Mouse (Mus musculus): Measurements from ENCODE around the gene Med31.
"Not testable (repeated sequence)": the region's sequence is repeated elsewhere in the genome, so short reads cannot be mapped to it uniquely, and the experiment has no call there.

Med31 gene

DNA sequence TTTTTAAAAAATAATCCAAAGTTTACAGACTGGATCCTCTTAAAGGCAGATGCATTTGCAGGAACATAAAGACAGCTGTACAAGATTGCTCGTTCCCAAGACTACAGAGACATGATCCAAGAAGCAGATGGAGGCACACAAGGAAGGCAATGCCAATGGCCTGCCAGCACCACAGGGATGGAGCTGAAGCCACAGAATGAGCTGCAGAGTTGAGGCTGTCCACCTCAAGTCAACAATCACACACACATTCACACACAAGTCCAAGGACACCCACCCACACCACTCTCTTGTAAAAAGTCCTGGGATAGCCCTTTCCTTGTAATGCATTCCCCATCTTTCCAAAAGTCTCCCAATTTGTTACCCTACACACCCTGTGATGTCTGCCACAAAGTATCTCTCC is 12.0 kb downstream of the Med31 start:
- DNase-seq (ENCODE audit: low spot score): no peak

DNA sequence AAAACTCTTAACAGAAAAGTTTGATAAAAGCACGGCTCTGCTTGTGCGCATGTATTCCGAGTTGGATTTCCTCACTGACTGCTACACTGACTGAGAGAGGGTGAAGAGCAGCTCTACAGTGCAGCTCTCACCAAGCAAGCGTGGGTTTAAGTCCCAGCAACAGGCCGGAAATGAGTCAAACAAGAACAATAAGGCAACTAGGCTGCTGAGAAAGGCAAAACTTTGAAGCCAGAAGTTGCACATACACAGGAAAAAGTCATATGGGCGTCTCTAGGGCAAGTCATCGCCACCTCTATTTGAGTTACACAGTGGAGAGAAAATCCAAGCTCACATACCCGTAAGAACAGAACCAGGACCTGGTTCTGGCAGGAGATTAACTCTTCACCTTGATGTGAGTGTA is 18.9 kb downstream of the Med31 start:
- DNase-seq (ENCODE audit: low spot score): no peak

DNA sequence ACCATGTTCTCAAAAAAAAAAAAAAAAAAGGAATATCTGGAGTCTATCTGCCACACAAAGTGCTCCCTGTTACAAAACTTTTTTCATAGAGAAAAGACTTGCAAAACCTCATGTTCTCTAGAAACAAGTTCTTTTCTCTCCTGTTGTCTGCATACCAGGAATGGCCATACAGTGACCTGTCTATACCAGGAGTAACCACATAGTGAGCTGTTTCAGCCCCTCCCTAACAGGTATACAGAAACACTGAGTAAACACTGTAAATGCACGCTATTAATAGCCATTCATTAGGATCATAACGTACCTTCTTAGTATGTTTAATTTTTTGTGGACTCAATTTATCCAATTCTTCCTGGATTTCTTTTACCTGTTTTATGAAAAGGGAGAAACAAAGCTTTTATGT is 21.1 kb downstream of the Med31 start:
- no peak for DNase-seq (ENCODE audit: low spot score)

DNA sequence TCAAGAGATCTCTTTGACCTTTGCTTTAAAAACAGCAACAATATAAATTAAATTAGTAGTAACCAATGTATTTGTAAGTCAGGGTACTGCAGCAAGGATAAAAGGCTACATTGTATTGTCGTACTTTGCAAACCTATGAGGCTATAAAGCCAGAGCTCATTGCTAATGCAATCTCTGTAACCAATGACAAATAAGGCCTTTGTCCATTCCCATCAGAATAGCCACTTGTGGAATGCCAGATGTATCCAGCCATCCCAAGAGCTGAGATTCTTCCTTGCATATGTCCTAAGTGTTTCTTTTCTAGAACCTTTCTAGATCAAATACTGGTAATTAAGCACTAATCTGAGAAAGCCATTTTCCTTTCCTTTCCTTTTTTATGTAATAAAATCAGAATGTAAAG is 24.5 kb downstream of the Med31 start:
- no peak for DNase-seq (ENCODE audit: low spot score)

DNA sequence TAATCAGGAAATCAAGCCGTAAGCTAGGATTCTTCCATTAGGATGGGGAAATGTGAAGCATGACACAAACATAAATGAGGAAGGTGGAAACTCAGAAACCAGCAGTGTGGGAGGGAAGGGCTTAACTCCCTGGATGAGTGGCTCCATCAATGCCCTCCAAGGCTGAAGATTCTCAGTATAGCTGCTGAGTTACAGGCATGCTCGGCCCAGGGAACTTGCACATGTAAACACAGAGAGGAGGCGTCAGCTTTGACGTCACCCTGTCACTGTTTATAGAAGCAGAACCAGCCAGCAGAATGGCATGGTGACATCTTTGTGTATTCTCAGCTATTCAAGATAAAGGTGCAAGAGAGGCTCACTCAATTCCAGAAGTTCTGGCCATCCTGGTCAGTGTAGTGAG is 31.1 kb downstream of the Med31 start:
- DNase-seq (ENCODE audit: low spot score): no peak

DNA sequence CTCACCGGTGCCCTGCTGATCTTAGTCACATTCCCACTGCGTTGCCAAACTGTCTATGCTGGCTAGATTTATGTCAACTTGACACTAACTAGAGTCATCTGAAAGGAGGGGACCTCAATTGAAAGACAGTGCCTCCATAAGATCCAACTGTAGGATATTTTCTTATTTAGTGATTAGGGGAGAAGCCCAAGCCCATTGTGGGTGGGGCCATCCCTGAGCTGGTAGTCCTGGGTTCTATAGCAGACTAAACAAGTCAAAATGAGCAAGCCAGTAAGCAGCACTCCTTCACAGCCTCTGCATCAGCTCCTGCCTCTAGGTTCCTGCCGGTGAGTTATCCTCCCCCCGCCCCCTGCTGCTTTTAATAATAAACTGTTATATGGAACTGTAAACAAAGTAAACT is 34.3 kb downstream of the Med31 start:
- no peak for DNase-seq (ENCODE audit: low spot score)

DNA sequence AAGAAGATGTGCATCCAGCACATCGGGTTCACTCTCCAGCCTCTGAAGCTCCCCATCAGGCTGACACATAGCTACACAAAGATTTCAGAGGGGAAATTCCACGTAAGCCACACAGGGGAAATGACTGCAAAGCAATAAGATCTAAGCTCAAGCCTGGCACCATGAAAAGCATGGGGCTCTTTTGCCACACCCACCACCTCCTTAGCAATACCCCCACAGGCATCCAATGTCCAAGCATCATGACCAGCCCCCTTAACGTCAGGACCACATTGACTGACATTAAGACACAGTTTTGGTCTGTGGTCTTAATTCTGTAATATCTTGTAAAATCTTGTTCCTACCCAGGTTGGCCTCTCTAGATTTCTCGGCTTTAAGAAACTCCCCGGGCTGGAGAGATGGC is 34.8 kb downstream of the Med31 start:
- no peak for DNase-seq (ENCODE audit: low spot score)

DNA sequence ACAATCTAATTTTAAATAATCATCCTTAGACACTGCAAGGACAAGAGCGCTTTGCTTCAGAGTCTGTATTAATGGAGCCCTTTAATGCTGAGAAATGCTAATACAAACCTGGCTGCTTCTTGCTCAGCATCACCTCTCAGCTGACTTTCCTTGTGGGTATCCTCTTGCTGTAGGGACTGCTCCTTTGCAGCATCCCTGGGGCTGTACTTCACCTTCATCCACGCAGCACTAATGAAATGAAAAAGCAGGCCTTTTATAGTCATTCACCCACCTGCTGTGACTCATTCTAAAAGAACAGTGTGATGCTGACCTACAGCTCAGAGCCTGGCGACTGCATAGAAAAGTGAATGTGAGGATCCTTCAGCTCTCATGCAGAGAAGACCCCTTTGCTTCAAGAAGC is 38.8 kb downstream of the Med31 start:
- no peak for DNase-seq (ENCODE audit: low spot score)

DNA sequence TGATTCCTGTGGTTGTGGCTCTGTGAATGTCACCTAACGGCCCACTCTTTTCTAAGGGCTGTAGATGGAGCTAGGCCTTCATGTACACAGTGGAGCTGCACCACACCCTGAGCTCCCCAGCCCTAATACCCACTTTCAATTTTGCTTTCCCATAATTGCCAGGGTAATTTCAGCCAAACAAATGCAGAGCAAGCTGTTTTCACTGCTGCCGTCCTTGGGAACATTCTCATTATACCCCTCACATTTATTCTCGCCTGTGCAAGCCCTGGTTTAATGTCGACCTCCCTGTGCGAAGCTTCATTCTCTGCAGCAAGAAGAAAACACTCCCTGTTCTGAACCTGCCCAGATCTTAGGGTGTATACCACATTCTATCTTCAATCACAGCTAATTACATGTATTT is 39.4 kb downstream of the Med31 start:
- no peak for DNase-seq (ENCODE audit: low spot score)

DNA sequence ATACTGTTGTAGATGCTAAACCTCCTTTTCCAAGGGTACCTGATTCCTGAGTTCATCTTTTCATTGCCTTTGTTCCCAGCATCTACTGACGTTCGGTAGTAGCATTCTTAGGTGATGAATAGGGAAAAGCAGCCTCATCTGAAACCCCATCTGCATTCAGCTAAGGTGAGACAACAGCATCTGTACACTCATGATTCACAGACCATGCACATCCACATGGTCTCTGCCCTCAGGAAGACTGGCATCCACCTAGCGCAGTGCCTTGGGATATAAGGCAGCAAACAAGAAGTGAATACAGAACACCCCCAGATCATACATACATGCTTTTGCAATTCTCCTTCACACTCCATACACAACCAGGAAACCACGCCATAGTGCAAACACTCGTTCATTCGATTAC is 40.7 kb downstream of the Med31 start:
- DNase-seq (ENCODE audit: low spot score): no peak

DNA sequence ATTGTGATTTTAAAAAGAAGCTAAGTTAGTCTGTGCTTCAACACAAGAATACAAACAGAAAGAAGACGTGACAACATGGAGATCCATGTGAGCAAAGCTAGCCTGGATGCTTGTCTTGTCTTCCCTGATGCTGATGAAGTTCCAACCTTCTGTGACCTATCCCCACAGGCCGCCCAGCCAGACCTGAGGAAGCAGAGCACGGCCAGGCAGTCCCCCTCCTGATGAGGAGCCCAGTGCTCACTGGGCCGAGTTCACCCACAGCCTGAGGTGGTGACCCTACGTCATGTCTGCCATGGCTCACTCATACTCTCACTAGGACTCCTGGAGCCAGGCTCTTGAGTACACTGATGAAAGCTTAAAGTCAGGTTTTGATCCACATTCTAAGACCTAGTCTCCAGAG is 41.9 kb downstream of the Med31 start:
- no peak for DNase-seq (ENCODE audit: low spot score)

DNA sequence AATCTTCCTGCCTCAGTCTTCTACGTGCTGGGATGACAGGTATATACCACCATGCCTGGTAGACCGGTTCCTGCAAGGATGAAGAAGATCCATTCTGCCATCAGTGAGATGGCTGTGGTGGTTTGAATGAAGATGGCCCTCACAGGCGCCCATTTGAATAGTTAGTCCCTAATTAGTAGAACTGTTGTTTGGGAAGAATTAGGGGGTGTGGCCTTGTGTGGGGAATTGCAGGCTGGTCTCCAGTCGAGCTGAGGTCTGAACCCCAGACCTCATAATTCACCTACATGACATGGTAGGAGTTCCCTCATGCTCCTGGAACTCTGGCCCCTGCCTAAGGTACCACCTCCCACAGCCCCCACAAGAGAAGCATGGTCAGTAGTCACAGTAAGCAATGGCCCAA is 43.5 kb downstream of the Med31 start:
- not testable (repeated sequence) for DNase-seq (ENCODE audit: low spot score)

DNA sequence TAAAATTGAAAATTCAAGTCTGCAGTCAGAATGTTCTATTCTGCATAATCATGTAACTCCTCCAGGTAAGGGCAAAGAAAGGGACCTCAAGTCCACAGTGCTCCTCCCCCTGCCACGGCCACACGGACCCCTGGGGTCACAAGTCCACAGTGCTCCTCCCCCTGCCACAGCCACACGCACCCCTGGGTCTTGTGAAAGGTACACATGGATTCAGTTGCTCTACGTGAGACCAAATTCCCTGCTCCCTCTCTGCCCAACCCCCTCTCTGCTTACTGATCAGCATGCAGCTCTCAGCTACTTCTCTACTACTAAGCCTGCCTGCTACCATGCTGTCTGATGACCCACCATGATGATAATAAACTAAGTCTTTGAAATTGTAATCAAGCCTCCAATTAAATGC is 45.5 kb downstream of the Med31 start:
- no peak for DNase-seq (ENCODE audit: low spot score)

DNA sequence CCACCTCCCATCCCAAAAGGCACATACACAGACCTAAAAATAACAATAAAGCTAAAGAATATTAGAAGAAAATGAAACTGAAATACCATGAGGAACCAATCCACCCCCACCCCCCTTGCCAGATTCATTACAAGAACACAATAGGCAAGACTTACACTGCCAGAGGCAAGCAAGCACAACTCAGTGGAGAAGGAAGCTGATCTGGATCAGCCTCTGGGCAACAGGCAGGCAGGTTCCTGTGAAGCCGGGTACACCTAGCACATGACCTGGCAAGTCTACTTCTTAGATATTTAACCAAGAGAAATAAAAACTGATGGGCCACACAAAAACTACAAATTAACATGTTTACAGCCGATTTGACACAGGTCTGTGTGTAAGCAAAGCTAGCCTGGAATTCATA is 52.2 kb downstream of the Med31 start:
- DNase-seq (ENCODE audit: low spot score): no peak
